Mouse (Mus musculus): Measurements from ENCODE around the gene Trmt112.

- TF ChIP-seq EP300 (IDR thresholded peaks at IDR 0.05; ENCODE audit: low read depth): peak; percentile 93
- TF ChIP-seq CTCF (IDR thresholded peaks at IDR 0.05; ENCODE audit: low read depth): peak; percentile 28
Observed at GRCm38 (mm10) chr19:6941372-6942248, 32.1 kb downstream of the Trmt112 start, which contains the start of gene Bad.
